Mouse (Mus musculus): ENCODE measurements around the gene Oxa1l. TPM values are rescaled to one million over a fixed set of nuclear protein-coding genes. Genes with fewer than 3 reads are reported as not detected.

Gene Oxa1l
- polyA plus RNA-seq, 1 experiment from 2014 or later, result 49.8 TPM

DNA sequence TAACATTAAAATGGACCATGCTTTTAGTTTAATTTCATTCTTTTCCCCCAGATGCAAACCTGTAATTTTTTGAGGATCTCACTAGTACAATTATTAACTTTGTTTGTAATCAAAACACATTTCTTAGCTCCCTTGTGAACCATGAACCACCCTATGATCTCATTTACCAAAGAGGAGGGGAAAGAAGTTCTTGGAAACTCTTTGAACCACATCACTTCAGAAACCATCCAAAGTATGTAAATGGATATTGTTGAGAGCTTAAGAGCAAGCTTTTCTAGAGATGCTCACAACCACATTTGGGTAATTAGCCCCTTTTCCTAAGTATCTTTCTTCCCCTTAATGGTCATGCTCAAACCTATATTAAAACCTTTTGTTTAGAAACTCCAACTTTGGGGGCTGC lies 33.7 kb downstream of the Oxa1l start:
- Histone ChIP-seq H3K4me2 (ENCODE audit: low read depth) (no peak overlapping the region), H3K4me3 (ENCODE audit: low read depth, low read length) (no peak overlapping the region), H3K9me3 (ENCODE audit: control insufficient read depth, low read length) (no peaks in the 10 kb centered on the region), H3K9ac (ENCODE audit: low read length) (no peak overlapping the region), H3K27me3 (ENCODE audit: control insufficient read depth, insufficient read depth, low read length) (no peaks in the 10 kb centered on the region), H3K36me3 (ENCODE audit: control insufficient read depth, insufficient read depth, low read length) (no peaks in the 10 kb centered on the region), H3K4me1 (ENCODE audit: control insufficient read depth, insufficient read depth, low read length) (no peaks in the 10 kb centered on the region), H3K27ac (ENCODE audit: low read depth, low read length) (no peak overlapping the region)
- no peak for DNase-seq (ENCODE audit: low spot score)
- ATAC-seq (ENCODE audit: insufficient read depth, low FRiP score, low TSS enrichment), result no peak

- 93% methylated on average over 7 of the region's 7 CpGs for WGBS
- H3K4me1 ChIP-seq (ENCODE audit: control insufficient read depth, insufficient read depth, low read length), result no peaks in the 10 kb centered on the region
- no peak overlapping the region for H3K4me3 ChIP-seq (ENCODE audit: low read depth, low read length)
- no peaks in the 10 kb centered on the region for H3K9me3 ChIP-seq (ENCODE audit: control insufficient read depth, low read length)
- H3K27me3 ChIP-seq (ENCODE audit: control insufficient read depth, insufficient read depth, low read length), result no peaks in the 10 kb centered on the region
- no peak overlapping the region for H3K27ac ChIP-seq (ENCODE audit: low read depth, low read length)
- ATAC-seq (ENCODE audit: insufficient read depth, low FRiP score, low TSS enrichment) (no peak), DNase-seq (ENCODE audit: low spot score) (no peak)
- H3K36me3 ChIP-seq (ENCODE audit: control insufficient read depth, insufficient read depth, low read length), result no peaks in the 10 kb centered on the region
- no peak overlapping the region for H3K9ac ChIP-seq (ENCODE audit: low read length)
- no peak overlapping the region for H3K4me2 ChIP-seq (ENCODE audit: low read depth)
These were observed 36.1 kb downstream of the Oxa1l start for GRCm38 (mm10) chr14:54396685-54397084.

GRCm38 (mm10) chr14:54397872-54398527 lies 37.4 kb downstream of the Oxa1l start:
- H3K27me3 ChIP-seq (ENCODE audit: control insufficient read depth, insufficient read depth, low read length), result no peaks in the 10 kb centered on the region
- ATAC-seq (ENCODE audit: insufficient read depth, low FRiP score, low TSS enrichment) (no peak), DNase-seq (ENCODE audit: low spot score) (no peak)
- no peak overlapping the region for H3K9ac ChIP-seq (ENCODE audit: low read length)
- no peaks in the 10 kb centered on the region for H3K9me3 ChIP-seq (ENCODE audit: control insufficient read depth, low read length)
- H3K4me2 ChIP-seq (ENCODE audit: low read depth), result no peak overlapping the region
- no peak overlapping the region for H3K4me3 ChIP-seq (ENCODE audit: low read depth, low read length)
- 71% methylated on average over 7 of the region's 7 CpGs for WGBS
- no peaks in the 10 kb centered on the region for H3K36me3 ChIP-seq (ENCODE audit: control insufficient read depth, insufficient read depth, low read length)
- H3K4me1 ChIP-seq (ENCODE audit: control insufficient read depth, insufficient read depth, low read length), result no peaks in the 10 kb centered on the region
- no peak overlapping the region for H3K27ac ChIP-seq (ENCODE audit: low read depth, low read length)

DNA sequence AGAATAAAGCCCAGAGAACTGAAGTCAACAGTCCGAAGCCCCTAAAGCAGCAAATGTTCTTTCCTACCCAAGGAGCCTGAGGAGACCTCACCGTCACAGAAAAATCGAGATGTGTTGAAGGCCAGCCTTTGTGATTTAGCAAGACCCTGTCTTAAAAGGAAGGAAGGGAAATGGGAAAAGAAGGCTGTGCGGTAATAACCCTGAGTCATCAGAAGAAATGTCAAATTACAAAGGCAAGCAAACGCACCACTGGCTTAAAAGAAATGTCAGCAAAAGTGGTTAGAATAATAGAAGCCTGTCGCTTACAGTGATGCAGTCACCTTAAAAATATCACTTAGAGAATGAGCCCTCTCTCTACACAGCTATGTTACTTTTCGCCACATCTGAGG lies 37.9 kb downstream of the Oxa1l start:
- 62% methylated on average over 7 of the region's 7 CpGs for WGBS
- DNase-seq (ENCODE audit: low spot score) (no peak), ATAC-seq (ENCODE audit: insufficient read depth, low FRiP score, low TSS enrichment) (no peak)
- Histone ChIP-seq H3K4me2 (ENCODE audit: low read depth) (no peak overlapping the region), H3K4me1 (ENCODE audit: control insufficient read depth, insufficient read depth, low read length) (no peaks in the 10 kb centered on the region), H3K9me3 (ENCODE audit: control insufficient read depth, low read length) (no peaks in the 10 kb centered on the region), H3K27me3 (ENCODE audit: control insufficient read depth, insufficient read depth, low read length) (no peaks in the 10 kb centered on the region), H3K27ac (ENCODE audit: low read depth, low read length) (no peak overlapping the region), H3K36me3 (ENCODE audit: control insufficient read depth, insufficient read depth, low read length) (no peaks in the 10 kb centered on the region), H3K4me3 (ENCODE audit: low read depth, low read length) (no peak overlapping the region), H3K9ac (ENCODE audit: low read length) (no peak overlapping the region)

DNA sequence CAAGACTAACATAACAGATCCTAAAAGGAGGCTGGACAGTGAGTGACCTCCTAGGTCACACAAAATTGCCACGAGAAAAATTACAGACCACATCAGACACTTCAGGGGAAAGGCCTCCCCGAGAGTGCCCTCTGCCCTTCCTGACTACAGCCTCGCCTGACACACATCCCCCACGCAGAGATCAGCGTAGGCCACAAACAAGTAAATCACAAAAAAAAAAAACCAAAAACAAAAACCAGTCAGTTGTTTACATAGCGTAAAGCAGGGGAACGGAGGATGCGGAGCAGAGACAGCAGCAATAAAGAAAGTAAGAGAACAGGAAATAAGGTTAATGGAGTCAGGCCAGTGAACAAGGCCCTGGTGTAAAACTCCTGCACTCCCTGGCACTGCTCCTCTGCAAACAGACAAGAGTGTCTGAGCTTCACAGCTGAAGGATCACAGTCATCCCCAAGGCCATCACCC lies 38.3 kb downstream of the Oxa1l start:
- Histone ChIP-seq H3K27ac (ENCODE audit: low read depth, low read length) (no peak overlapping the region), H3K4me2 (ENCODE audit: low read depth) (no peak overlapping the region), H3K27me3 (ENCODE audit: control insufficient read depth, insufficient read depth, low read length) (no peaks in the 10 kb centered on the region), H3K4me3 (ENCODE audit: low read depth, low read length) (no peak overlapping the region), H3K9me3 (ENCODE audit: control insufficient read depth, low read length) (no peaks in the 10 kb centered on the region), H3K36me3 (ENCODE audit: control insufficient read depth, insufficient read depth, low read length) (no peaks in the 10 kb centered on the region), H3K4me1 (ENCODE audit: control insufficient read depth, insufficient read depth, low read length) (no peaks in the 10 kb centered on the region), H3K9ac (ENCODE audit: low read length) (no peak overlapping the region)
- ATAC-seq (ENCODE audit: insufficient read depth, low FRiP score, low TSS enrichment) (no peak), DNase-seq (ENCODE audit: low spot score) (no peak)
- WGBS, result 39% methylated on average over 8 of the region's 8 CpGs

DNA sequence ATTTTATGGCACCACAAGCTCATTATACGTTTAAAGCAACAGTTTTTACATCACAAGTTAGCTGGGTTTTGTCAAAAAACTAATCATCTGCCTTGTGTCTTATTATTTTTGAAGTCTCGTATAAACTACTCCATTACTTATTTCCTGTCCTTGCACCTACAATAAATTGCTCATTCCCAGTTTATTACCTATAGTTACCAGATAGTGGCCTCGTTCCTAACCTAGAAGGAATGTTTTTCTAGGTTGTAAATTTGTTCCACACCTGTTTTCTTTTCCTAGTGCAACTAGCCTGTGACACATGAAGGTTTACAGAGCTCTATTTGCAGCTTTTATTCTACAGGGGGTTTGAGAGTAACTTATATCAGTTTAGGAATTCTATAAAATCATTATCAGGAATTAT lies 41.1 kb downstream of the Oxa1l start:
- Histone ChIP-seq H3K27me3 (ENCODE audit: control insufficient read depth, insufficient read depth, low read length) (no peaks in the 10 kb centered on the region), H3K9me3 (ENCODE audit: control insufficient read depth, low read length) (no peaks in the 10 kb centered on the region), H3K27ac (ENCODE audit: low read depth, low read length) (no peak overlapping the region), H3K9ac (ENCODE audit: low read length) (no peak overlapping the region), H3K4me1 (ENCODE audit: control insufficient read depth, insufficient read depth, low read length) (no peaks in the 10 kb centered on the region), H3K4me3 (ENCODE audit: low read depth, low read length) (no peak overlapping the region), H3K36me3 (ENCODE audit: control insufficient read depth, insufficient read depth, low read length) (no peaks in the 10 kb centered on the region), H3K4me2 (ENCODE audit: low read depth) (no peak overlapping the region)
- no peak for DNase-seq (ENCODE audit: low spot score)
- WGBS, result 50% methylated on average over 3 of the region's 3 CpGs
- no peak for ATAC-seq (ENCODE audit: insufficient read depth, low FRiP score, low TSS enrichment)

GRCm38 (mm10) chr14:54408336-54409056 lies 47.9 kb downstream of the Oxa1l start:
- WGBS, result 85% methylated on average over 25 of the region's 25 CpGs
- DNase-seq (ENCODE audit: low spot score) (no peak), ATAC-seq (ENCODE audit: insufficient read depth, low FRiP score, low TSS enrichment) (no peak)
- no peaks in the 10 kb centered on the region for H3K4me1 ChIP-seq (ENCODE audit: control insufficient read depth, insufficient read depth, low read length)
- no peak overlapping the region for H3K4me3 ChIP-seq (ENCODE audit: low read depth, low read length)
- no peak overlapping the region for H3K4me2 ChIP-seq (ENCODE audit: low read depth)
- H3K27me3 ChIP-seq (ENCODE audit: control insufficient read depth, insufficient read depth, low read length), result no peaks in the 10 kb centered on the region
- H3K27ac ChIP-seq (ENCODE audit: low read depth, low read length), result no peak overlapping the region
- no peak overlapping the region for H3K9ac ChIP-seq (ENCODE audit: low read length)
- no peaks in the 10 kb centered on the region; the same call in 1 of the 2 replicates for H3K36me3 ChIP-seq (ENCODE audit: control insufficient read depth, insufficient read depth, low read length)
- H3K9me3 ChIP-seq (ENCODE audit: control insufficient read depth, low read length), result no peaks in the 10 kb centered on the region

DNA sequence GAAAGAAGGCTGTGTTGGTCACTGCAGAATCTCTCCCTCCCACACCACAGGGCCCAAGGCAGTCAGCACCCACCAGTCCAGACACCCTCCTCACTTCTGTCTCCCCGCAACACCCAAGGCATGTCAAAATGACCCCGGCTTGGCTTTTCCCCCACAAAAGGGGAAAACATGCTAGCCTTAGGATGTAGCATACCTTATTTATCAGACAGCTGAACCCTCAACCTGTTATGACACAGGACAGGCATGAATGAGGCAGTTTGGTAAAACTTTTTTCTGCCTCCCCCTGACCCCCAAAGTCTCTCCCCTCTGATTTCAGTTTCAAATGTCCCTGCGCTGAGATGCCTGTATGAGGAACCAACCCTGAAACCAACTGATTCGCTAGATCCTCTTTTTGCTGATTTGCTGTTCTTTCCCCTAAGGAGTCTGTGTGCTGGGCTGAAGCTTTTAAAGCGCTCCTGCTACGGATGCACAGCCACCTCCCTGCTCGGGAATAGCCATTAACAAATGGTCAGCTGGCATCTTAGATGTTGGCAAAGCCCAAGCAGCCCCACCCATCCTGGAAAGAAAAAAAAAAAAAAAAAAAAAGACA lies 48.5 kb downstream of the Oxa1l start:
- no peak overlapping the region for H3K4me2 ChIP-seq (ENCODE audit: low read depth)
- no peak overlapping the region for H3K4me3 ChIP-seq (ENCODE audit: low read depth, low read length)
- H3K36me3 ChIP-seq (ENCODE audit: control insufficient read depth, insufficient read depth, low read length), result no peaks in the 10 kb centered on the region; the same call in 1 of the 2 replicates
- H3K9me3 ChIP-seq (ENCODE audit: control insufficient read depth, low read length), result no peaks in the 10 kb centered on the region
- no peaks in the 10 kb centered on the region for H3K27me3 ChIP-seq (ENCODE audit: control insufficient read depth, insufficient read depth, low read length)
- no peaks in the 10 kb centered on the region for H3K4me1 ChIP-seq (ENCODE audit: control insufficient read depth, insufficient read depth, low read length)
- no peak for ATAC-seq (ENCODE audit: insufficient read depth, low FRiP score, low TSS enrichment)
- WGBS, result 76% methylated on average over 7 of the region's 7 CpGs
- H3K9ac ChIP-seq (ENCODE audit: low read length), result no peak overlapping the region
- DNase-seq (ENCODE audit: low spot score), result no peak
- no peak overlapping the region for H3K27ac ChIP-seq (ENCODE audit: low read depth, low read length)
